Mouse (Mus musculus) limb, embryonic 12.5 days (tissue): ENCODE data around the gene Pcid2. TPM values are rescaled to one million over a fixed set of nuclear protein-coding genes. Genes with fewer than 3 reads are reported as not detected.

Experiments used
- ATAC-seq: fragments of 200-750 bp; cut with Nextera tagmentation; 2 replicates; pipeline ENCODE4 v1.8.0; 2017; ENCODE audit warnings: low read depth, moderate TSS enrichment; ENCODE audit not compliant: insufficient number of reproducible peaks, insufficient read depth, low FRiP score, low TSS enrichment
- H3K27ac ChIP-seq: fragments of 300-500 bp; sonication (generic); 2 replicates; pipeline ENCODE4 v1.5.1; 2016; ENCODE audit warnings: mild to moderate bottlenecking, moderate library complexity
- H3K27me3 ChIP-seq: fragments of 300-500 bp; sonication (generic); 2 replicates; pipeline ENCODE4 v1.6.1; 2016; ENCODE audit warnings: mild to moderate bottlenecking, moderate library complexity
- H3K36me3 ChIP-seq: fragments of 300-500 bp; sonication (generic); 2 replicates; pipeline ENCODE4 v1.6.1; 2016; ENCODE audit warnings: mild to moderate bottlenecking, moderate library complexity
- H3K4me1 ChIP-seq: fragments of 300-500 bp; sonication (generic); replicated peaks from 2 replicates; pipeline ENCODE4 v1.6.1; 2016
- H3K4me2 ChIP-seq: fragments of 300-500 bp; sonication (generic); 2 replicates; pipeline ENCODE4 v1.6.1; 2016; ENCODE audit warnings: mild to moderate bottlenecking, moderate library complexity
- H3K4me3 ChIP-seq: fragments of 300-500 bp; sonication (generic); replicated peaks from 2 replicates; pipeline ENCODE4 v1.5.1; 2016; ENCODE audit warnings: mild to moderate bottlenecking
- H3K9ac ChIP-seq: fragments of 300-500 bp; sonication (generic); replicated peaks from 2 replicates; pipeline ENCODE4 v1.6.1; 2016; ENCODE audit warnings: mild to moderate bottlenecking, moderate library complexity
- H3K9me3 ChIP-seq: fragments of 300-500 bp; sonication (generic); 2 replicates; pipeline ENCODE4 v1.6.1; 2016; ENCODE audit warnings: mild to moderate bottlenecking, moderate library complexity
- WGBS: fragments of 180-500 bp; shearing (Covaris S2); methylation state at CpG from one replicate; pipeline ENCODE4 v1.1.7; 2016; 5-methylcytosine and 5-hydroxymethylcytosine counted together
- microRNA-seq: library from miRNA; unstranded; fragments of <30 nt; microRNA quantifications from one replicate; pipeline ENCODE4, GENCODE M21; 2017
- polyA plus RNA-seq: library from polyadenylated mRNA; unstranded; fragments of >200 nt; fragmentation: Nextera tagmentation; extraction: Ambion mirVana; gene quantifications from 2 replicates; pipeline ENCODE4 v1.2.1, GENCODE M21; 2016

Pcid2 gene
- polyA plus RNA-seq, 1 experiment from 2014 or later: 54.1 TPM

- H3K9ac ChIP-seq: no peak overlapping the region
- no peaks in the 10 kb centered on the region for H3K36me3 ChIP-seq
- H3K9me3 ChIP-seq: no peaks in the 10 kb centered on the region
- WGBS: 88% methylated on average over 10 of the region's 10 CpGs
- no peak overlapping the region for H3K4me2 ChIP-seq
- H3K4me1 ChIP-seq: peaks cover 11% of the 10 kb centered on the region; the same call in 1 of the 2 replicates
- H3K4me3 ChIP-seq: no peak overlapping the region
- H3K27ac ChIP-seq: no peak overlapping the region
- no peak for ATAC-seq
- no peaks in the 10 kb centered on the region; the same call in 1 of the 2 replicates for H3K27me3 ChIP-seq
Measured at GRCm38 (mm10) chr8:13036346-13036812, 68.9 kb downstream of the Pcid2 start.

GRCm38 (mm10) chr8:13028482-13028881 is 76.8 kb downstream of the Pcid2 start:
- Histone ChIP-seq H3K36me3 (no peaks in the 10 kb centered on the region), H3K9me3 (no peaks in the 10 kb centered on the region), H3K27me3 (no peaks in the 10 kb centered on the region; the same call in 1 of the 2 replicates), H3K4me1 (0 out of 2 replicates have a peak, but pooled peaks cover 5% of the 10 kb centered on the region), H3K9ac (no peak overlapping the region), H3K4me2 (no peak overlapping the region), H3K27ac (no peak overlapping the region), H3K4me3 (no peak overlapping the region)
- WGBS: 76% methylated on average over 5 of the region's 5 CpGs
- ATAC-seq: no peak

- Histone ChIP-seq H3K27me3 (no peaks in the 10 kb centered on the region), H3K9ac (no peak overlapping the region), H3K4me1 (0 out of 2 replicates have a peak, but pooled peaks cover 5% of the 10 kb centered on the region), H3K36me3 (no peaks in the 10 kb centered on the region), H3K4me3 (no peak overlapping the region), H3K27ac (no peak overlapping the region), H3K9me3 (no peaks in the 10 kb centered on the region), H3K4me2 (no peak overlapping the region)
- no peak for ATAC-seq
- 85% methylated on average over 5 of the region's 5 CpGs for WGBS
Measured at GRCm38 (mm10) chr8:13027615-13028014, 77.6 kb downstream of the Pcid2 start.

Small RNA genes within 50 kb of the gene (microRNA-seq; reads per million reads assigned to microRNA genes)
- gene Mir7065: not detected

Other genes with a start within 250 kb of the Pcid2 start
- 13.3 and 14.0 TPM in 2 replicates for gene Mcf2l, start 231.7 kb downstream of the Pcid2 start, polyA plus RNA-seq
- gene F7, start 79.4 kb downstream of the Pcid2 start, polyA plus RNA-seq: not detected in 2 replicates
- 0.40 and 0.49 TPM in 2 replicates for gene F10, start 68.2 kb downstream of the Pcid2 start, polyA plus RNA-seq
- gene Proz, start 44.5 kb downstream of the Pcid2 start, polyA plus RNA-seq: 0.10 and 0.18 TPM in 2 replicates
- 105 and 114 TPM in 2 replicates for gene Cul4a, start 162 bp upstream of the Pcid2 start, polyA plus RNA-seq
- gene Lamp1, start 53.7 kb upstream of the Pcid2 start, polyA plus RNA-seq: 202 and 207 TPM in 2 replicates
- gene Grtp1, start 95.2 kb upstream of the Pcid2 start, polyA plus RNA-seq: 14.2 and 14.6 TPM in 2 replicates
- gene Adprhl1, start 148.7 kb upstream of the Pcid2 start, polyA plus RNA-seq: 0.10 and 0.31 TPM in 2 replicates
- gene Dcun1d2, start 182.7 kb upstream of the Pcid2 start, polyA plus RNA-seq: 29.9 and 31.5 TPM in 2 replicates
- 45.9 and 46.4 TPM in 2 replicates for gene Tmco3, start 182.7 kb upstream of the Pcid2 start, polyA plus RNA-seq
- 187 and 188 TPM in 2 replicates for gene Tfdp1, start 233.3 kb upstream of the Pcid2 start, polyA plus RNA-seq